Mouse (Mus musculus) right cerebral cortex, postnatal 36 days (tissue): ENCODE data around the gene Casc4.

Source experiments
- DNase-seq, 2 experiments: peaks; one replicate each; pipeline ENCODE4 v3.0.0; 2022; ENCODE audit warnings: low spot score in 2 of 2, mixed read lengths in 1 of 2

Casc4 gene

DNA sequence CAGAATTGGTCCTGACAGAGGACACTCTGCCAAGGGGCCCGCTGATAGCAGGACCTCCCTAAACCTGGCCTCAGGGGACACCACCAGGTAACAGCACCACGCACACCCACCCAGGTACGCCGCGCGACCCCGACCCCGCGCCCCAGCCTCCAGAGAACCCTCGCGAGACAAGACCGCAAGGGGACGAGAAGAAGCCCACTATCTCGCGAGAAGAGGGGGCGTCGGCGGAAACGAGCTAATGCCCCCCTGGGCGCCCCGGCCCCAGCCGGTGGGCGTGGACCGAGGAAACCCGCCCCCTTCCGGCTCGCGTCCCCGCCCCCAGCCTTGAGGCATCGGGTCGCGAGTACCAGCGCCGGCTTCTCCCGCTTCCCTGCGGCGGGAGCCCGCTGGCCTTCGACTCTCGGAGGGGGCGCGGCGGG, at the start of gene Casc4:
Casc4 (plus strand) TSS at position 339 of the 419 bp plus-strand sequence.
- peak; percentile 78 for DNase-seq

DNA sequence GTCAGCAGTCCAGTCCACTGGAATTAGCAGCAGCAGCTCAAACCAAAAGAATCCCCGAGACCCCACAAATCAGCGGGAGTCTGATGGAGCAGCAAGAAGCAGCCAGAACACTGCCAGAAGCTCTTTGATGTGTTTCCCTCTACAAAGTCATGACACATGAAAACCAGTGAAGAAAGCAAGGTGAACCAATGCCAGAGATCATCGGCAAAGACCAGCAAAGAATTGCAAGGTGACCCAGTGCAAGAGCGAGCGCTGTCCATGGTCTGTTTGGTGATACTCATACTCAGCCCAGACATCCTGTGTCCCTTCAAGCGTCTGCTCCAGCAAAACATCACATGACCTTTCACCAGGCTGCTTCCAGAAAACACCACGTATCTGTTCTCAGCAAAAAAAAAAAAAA, 45.0 kb upstream of the Casc4 start:
- no peak for DNase-seq

DNA sequence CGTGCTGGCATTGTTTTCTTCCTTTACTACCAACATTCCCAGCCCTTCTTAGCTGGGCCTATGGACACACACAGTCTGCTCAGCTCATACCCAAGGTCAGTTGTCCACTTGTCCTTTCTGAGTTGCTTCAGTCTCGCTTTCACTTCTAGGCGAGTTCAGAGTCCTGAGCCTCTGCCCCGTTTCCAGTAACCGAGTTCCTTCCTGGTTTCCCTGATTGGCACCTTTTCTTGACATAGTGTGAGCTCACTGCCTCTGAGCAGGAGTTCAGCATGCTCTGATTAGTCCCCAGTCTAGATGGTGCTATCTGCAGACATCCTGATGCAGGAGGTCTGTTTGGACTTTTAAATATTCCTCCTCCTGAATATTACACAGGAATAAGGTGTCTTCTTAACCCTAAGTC, 42.1 kb upstream of the Casc4 start:
- no peak for DNase-seq

DNA sequence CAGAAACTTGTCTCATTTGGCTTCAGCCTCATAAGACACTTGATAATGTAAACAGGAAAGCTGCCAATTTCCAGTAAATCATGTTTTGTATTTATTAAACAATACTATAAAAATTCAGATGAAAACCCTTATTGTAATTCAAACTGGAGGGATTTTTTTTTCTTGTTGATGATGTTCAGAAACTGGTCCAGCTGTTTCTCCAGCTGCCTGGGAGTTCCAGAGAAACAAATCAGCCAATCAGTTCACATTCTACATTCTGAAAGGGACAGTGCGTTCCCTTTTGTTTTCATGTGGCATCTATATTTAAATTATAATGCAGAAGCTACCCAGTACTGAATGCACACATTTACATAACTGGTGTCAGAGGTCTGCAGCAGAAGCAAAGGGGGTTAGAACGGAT, 40.6 kb upstream of the Casc4 start:
- DNase-seq = no peak

DNA sequence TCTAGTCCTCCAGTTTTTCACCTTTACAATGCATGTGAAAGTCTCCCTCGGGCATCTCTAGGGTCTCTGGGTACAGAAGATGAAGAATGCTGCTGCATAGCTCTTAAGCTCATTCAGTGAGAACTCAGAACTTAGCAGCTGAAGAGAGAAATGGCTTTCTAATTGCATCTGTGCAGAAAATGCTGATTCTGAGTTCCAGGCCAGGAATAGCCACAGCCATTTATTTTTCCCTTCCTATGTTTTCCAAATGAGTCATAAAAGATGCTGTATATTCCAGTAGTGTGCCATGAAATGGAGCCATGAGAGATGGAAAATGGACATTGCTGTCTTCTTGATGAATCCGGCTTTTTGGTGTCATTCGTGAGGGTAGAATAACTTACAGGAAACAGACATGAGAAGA, 38.4 kb upstream of the Casc4 start:
- DNase-seq = no peak

DNA sequence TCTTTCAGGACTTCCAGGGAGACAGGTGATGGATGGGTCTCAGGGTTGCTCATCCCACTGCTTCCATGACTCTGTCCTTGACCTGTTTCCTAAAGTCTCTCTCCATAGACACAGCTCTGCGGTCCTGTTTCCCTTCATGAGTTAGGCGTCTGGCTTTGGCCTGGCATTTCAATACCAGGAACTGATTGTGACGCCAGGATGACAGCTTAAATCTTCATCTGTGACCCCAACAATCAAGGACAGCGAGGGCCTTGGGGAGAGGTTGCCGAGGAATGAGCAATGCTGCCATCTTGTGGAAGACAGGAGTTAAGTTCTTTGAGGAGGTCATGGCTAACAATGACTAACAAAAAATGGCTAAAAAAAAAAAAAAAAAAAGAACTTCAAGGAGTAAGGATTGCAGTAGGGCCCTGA, 34.3 kb upstream of the Casc4 start:
- DNase-seq = no peak

DNA sequence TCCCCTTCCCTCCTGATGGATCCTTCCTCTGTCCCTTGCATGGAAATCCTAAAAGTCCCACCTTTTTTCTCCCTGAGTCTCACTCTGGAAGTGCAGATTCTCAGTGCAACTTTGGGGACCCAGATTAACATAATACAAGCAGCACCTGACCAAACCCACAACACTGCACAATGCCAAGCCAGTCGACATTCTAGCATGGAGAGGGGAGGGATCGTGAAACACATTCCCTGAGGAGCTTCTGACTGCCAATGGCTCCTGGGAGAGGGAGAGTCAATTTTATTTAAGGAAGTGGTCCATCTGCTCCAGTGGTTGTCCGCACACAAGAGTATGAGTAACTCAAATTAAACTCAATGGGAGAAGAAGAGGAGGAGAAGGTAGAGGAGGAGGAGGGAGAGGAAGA, 31.8 kb upstream of the Casc4 start:
- DNase-seq = no peak

DNA sequence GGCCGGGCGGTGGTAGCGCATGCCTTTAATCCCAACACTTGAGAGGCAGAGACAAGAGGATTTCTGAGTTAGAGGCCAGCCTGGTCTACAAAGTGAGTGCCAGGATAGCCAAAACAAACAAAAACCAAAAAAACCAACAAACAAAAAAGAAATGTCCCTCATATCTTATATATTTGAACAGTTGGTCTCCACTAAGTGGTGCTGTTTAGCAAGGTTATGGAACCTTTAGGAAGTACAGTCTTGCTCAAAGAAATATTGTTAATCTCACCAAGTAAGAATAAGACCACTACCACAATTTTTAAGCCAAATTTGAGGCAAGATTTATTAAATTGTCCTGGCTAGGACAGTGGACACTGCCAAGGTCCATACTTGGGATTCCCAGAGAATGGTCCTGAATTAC, 25.3 kb upstream of the Casc4 start:
- no peak for DNase-seq

DNA sequence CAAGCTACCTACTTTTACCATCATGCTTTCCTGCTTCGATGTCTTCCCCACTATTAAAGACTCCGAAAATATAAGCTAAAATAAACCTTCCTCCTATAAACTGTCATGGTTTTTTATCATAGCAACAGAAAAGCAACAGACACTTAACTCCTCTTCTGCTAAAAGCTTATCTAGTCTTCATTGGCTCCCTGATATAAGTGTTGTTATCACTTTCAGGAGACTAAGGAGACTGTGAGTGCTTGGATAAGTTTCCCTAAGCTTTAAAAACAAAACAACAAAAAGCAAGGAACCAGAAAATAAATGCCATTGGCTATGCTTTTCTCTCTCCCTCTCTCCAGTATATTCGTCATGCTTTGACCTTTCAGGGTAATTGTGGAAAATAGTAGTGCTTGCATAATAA, 24.5 kb upstream of the Casc4 start:
- no peak for DNase-seq

DNA sequence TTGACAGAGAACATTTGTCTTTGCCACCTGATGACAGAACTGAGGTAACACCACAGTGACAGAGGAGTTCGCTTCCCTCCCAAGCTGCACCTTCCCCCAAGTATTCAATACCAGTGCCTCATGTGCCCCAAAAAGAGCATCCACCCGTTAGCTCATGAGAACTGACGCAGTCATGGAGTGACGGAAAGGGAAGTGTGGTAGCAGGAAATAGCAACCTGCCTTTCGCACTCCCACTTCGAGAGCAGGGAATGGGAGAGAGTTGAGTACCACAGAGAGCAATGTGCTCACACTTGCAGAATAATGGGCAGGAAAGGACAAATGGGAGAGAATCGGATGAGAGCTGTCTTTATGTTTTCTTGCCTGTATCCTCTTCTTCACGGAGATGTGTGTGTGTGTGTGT, 20.7 kb upstream of the Casc4 start:
- DNase-seq = no peak

DNA sequence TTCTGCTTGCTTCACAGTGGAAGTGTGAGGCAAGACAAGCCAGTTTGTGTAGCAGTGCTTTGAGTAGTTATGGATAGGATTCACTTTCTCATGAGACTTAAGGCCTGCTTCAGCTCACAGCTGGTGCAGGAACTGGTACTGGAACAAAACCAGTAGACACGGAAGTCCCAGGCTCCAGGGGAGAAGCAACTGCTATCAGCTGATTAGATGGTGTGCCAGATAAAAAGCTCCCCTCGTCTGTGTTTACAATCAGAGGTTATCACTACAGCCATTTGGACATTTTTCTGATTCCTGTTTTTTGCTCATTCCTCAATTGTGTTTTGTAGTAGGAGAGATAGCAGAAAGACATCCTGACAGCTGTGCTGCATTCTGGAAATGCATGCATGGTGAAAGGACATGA, 14.7 kb upstream of the Casc4 start:
- DNase-seq = no peak

DNA sequence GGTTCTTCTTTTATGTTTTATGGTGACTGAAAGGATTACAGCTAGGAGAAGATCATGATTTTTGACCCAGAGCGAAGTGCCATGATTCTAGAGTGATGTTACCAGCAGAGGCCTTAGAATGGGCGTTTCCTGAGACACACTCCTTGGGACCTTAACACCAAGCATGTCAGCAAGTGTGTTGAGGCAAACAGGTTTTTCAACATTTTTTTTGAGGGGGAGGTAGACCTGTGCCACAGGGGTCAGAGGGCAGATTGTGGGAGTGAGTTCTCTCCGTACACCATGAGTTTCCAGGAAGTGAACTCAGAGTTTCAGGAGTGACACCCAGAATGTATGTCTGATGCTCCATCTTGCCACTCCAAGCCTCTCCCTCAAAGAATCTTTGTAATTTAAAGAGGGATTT, 12.8 kb upstream of the Casc4 start:
- no peak for DNase-seq

DNA sequence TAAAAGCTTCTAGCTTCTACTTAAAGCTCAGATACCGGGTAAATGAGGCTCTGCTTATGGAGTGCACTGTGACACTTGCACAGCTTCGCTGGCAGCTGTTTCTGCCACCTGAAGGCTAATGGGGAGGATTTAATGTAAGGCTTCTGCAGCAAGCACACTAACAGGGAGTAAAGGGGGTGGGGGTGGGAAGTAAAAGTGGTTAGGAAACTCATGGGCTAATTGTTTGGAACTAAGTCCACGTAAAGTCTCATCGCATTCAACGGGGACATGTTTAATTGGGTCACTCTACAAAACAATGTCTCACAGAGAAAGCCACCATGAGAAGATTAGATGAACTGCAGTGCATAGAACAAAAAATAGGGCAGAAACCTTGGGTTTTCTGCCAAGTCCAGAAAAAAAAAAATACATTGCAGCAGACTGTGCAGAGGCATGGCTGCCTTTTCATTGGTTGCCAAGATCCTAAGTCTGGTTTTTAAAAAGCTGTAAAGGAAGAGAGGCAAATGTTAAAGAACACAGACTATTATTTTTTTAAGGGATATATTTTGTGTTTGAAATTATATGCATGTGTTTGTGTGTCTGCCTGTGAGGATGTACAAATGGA, 7.3 kb upstream of the Casc4 start:
- no peak for DNase-seq

DNA sequence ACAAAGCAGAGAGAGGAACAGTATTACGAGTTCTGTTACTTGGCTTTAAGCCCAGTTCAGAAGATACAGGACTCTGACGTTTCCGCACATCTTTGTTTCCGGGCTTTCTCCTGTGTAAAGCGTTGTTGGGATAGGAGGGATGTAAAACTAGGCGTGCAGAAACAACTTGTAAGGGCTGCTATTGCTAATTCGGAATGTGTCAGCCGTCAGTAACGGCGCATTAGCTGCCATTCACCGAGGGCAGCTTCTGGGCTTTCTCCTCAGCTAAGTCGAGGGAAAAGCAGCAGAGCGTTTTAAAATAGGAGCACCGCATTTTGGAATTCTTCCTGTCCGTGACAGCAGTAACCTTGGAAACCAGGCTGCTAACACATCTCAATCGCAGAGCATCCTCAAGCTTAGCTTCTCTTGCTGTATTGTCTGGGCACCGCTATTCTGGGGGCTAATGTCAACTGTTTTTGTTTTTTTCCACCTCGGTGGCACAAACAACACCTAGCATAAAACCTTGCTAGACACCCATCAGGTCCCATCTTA, 634 bp upstream of the Casc4 start:
- peak; percentile 14 to 44 for DNase-seq

DNA sequence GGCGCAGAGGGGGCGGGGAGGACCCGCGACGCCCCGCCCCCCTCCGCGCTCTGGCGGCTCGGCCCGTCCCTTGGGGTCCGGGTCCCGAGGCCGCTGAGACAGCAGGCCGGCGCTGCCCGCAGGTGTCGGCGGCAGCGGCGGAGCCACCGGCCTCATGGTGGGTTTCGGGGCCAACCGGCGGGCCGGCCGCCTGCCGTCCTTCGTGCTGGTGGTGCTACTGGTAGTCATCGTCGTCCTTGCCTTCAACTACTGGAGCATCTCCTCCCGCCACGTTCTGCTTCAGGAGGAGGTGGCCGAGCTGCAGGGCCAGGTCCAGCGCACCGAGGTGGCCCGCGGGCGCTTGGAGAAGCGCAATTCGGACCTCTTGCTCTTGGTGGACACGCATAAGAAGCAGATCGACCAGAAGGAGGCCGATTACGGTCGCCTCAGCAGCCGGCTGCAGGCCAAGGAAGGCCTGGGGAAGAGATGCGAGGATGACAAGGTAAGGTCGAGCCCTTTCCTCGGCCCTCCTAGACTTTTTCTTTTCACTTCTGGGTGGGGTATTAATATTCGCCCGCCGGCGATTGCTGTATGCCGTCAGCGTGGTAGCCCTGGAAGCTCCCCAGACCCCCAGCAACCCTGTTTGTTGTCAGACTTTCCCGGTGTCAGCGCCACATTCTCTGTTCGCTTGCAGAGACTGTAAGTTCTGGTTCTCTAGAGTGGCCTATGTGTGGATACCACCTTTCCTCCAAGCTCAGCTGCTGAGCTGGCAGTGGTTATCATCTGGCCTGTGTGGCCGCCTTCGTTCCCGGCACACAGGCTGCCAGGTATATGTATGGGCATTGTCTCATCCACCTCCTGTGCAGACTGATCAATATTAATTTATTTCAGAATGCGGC, 520 bp downstream of the Casc4 start:
- peak; percentile 18 to 34 for DNase-seq

DNA sequence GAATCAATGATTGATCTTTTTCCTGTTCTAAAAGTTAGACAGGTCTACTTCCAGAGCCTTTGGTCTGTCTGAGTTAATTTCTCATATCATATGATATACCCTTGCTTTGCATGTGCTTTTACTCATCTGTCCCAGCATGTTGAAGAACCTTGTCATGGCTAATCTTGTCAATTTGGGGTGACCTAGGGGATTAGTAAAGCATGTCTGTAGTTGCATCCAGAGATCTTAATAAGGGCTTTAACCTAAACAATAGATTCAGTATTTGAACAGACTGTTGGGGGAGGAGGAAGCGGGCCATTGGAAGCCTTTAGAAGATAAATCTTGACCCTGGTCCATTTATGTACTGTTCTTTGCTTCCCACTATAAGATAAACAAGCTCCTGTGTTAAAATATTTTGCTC, 12.7 kb downstream of the Casc4 start:
- no peak for DNase-seq

DNA sequence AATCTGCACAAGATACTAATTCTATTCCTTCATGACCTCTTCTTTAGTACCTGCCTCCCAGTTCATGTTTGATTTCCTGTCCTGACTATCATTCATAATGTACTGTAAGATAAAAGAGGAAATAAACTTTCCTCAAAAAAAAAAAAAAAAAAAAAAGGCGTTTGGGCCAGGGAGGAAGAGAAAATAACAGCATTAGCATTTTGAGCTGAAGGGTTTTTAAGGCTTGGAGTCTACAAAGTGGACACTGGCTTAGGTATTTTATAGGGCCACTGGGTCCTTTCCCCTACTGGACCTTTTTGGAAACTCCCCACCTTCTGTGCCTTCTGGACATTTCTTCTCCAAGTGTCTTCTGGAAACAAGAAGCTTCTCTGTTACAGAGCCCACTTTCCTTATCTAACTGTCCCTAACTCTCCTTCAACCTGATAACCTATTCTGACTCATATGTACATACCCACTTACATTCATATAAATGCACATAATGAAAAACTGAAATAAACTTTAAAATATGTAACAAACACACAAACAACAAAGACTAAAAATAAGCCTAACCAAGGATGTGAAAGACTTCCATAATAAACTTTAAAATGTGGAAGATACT, 18.8 kb downstream of the Casc4 start:
- no peak for DNase-seq

DNA sequence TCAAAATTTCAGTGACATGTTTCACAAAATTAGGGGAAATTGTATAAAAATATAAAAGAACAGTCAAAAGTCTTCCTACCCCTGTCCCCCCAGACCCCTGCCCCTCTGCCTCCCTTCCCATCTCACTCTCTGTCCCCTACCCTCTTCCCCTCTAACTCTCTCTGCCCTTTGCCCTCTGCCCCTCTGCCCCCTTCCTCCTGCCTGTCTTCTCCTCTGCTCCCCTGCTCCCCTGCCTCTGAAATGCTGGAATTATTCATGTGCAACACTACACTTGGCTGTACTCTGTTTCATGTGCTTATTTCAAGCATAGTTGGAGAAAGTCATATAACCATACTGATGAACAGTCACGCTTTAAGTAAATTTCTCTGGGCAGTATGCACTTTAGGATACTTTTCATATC, 19.6 kb downstream of the Casc4 start:
- DNase-seq = no peak

DNA sequence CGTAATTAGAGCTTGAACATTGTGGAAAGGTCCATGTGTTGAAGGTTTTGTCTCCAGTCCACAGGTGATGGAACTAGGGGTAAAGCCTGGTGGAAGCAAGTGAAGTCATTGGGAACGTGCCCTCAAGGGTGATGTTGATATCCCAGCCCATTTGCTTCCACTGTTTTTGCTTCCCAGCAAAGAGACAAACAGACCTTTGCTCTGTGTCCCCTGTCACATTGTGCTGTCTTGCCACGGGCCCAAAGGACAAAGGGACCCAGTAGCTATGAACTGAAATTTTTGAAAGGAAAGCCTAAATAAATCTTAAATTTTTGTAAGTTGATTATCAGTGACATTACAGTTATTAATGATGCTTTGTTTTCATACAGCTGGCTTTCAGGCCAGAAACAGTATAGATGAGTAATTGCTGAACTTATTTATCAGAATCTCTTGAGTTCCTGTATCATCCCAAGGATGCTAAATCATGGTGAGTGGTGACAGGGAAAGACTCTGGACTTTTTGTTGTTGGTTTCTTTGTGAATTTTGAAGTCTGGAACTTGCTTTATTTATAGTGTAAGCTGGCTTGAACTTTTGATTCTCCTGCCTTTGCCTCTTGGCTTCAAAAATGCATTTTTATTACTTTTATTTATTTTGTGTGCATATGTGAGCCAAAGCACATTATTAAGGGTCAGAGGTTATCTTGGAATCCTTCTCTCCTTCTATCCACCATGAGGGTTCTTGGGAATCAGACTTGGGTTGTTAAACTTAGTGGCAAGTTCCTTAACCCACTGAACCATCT, 22.1 kb downstream of the Casc4 start:
- DNase-seq = no peak

DNA sequence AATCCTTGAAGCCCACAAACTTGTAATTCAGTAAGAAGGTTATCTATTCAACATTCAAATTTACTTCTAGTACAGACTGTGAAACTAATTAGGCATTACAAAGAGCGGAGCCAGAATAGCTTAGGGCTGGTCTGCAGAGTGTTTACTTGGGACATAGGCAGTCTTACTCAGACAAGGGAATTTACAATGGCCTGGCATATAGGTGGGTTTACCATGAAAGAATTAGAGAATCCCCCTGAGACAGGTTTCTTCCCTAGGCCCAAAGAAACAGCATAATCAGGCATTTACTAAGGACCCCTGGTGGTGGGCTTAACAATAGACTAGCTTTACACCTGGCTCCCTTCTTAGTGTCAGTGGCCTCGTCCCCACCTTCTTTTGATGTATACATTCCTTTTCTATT, 28.5 kb downstream of the Casc4 start:
- no peak for DNase-seq

DNA sequence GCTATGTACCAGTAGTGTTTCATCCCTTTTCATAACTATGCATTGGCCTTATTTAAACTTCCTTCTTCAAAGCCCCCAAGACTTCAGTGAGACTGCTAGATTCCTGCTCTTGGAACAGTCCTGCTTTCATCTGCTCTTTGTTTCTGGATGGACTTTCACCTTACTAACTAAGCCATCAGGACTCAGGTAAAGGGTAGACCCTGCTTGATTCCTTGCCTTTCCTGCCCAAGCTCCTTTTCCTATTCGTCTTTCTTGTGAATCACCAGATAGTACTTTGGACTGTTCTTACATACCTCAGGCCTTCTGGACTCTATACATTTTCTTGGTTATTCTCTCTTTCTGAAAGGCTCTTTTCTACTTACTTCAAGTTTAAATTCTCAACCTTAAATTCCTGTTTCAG, 30.1 kb downstream of the Casc4 start:
- no peak for DNase-seq

DNA sequence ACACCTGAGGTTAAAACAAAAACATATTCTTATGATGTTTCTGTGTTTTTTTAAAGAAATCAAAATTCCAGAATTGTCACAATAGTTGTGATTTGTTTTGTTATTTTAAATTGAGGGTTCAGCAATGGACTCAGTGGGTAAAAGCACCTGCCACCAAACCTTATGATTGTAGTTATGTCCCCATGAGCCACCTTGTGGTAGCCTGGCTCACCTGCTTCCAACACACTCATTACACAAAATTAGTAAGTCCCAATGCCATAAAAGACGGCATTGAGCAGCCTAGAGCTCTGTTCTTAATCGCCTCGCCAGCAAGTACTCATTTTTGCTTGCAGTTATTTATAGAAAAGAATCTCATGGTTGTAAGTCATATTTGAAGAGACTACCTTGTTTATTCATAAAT, 43.2 kb downstream of the Casc4 start:
- DNase-seq = no peak
